Mouse (Mus musculus) limb, embryonic 13.5 days (tissue): ENCODE results near the gene Cdc45. TPM values are rescaled to one million over a fixed set of nuclear protein-coding genes. Genes with fewer than 3 reads are reported as not detected.

Experiments
- ATAC-seq: fragments of 200-750 bp; cut with Nextera tagmentation; 2 replicates; pipeline ENCODE4 v1.8.0; 2017; ENCODE audit warnings: low read depth, moderate number of reproducible peaks, moderate TSS enrichment; ENCODE audit not compliant: low FRiP score
- H3K27ac ChIP-seq: fragments of 300-500 bp; sonication (generic); 2 replicates; pipeline ENCODE4 v1.5.1; 2015; ENCODE audit warnings: inconsistent platforms, mild to moderate bottlenecking, moderate library complexity
- H3K27me3 ChIP-seq: fragments of 300-500 bp; sonication (generic); 2 replicates; pipeline ENCODE4 v1.6.1; 2015; ENCODE audit warnings: mild to moderate bottlenecking, inconsistent platforms
- H3K36me3 ChIP-seq: fragments of 300-500 bp; sonication (generic); 2 replicates; pipeline ENCODE4 v1.6.1; 2015; ENCODE audit warnings: inconsistent platforms, mild to moderate bottlenecking, moderate library complexity
- H3K4me1 ChIP-seq: fragments of 300-500 bp; sonication (generic); 2 replicates; pipeline ENCODE4 v1.6.1; 2015; ENCODE audit warnings: inconsistent platforms
- H3K4me2 ChIP-seq: fragments of 300-500 bp; sonication (generic); replicated peaks from 2 replicates; pipeline ENCODE4 v1.6.1; 2015; ENCODE audit warnings: inconsistent platforms, mild to moderate bottlenecking, moderate library complexity
- H3K4me3 ChIP-seq: fragments of 300-500 bp; sonication (generic); 2 replicates; pipeline ENCODE4 v1.5.1; 2015; ENCODE audit warnings: moderate library complexity, mild to moderate bottlenecking, inconsistent platforms
- H3K9ac ChIP-seq: fragments of 300-500 bp; sonication (generic); 2 replicates; pipeline ENCODE4 v1.6.1; 2015; ENCODE audit warnings: mild to moderate bottlenecking, inconsistent platforms
- H3K9me3 ChIP-seq: fragments of 300-500 bp; sonication (generic); 2 replicates; pipeline ENCODE4 v1.6.1; 2016; ENCODE audit warnings: inconsistent platforms
- WGBS: fragments of 180-500 bp; shearing (Covaris S2); methylation state at CpG from one replicate; pipeline ENCODE4 v1.1.7; 2015; 5-methylcytosine and 5-hydroxymethylcytosine counted together
- polyA plus RNA-seq: library from polyadenylated mRNA; unstranded; fragments of >200 nt; fragmentation: Nextera tagmentation; extraction: Ambion mirVana; gene quantifications from 2 replicates; pipeline ENCODE4 v1.2.1, GENCODE M21; 2015

The Cdc45 gene
- polyA plus RNA-seq, 1 experiment from 2014 or later, result 46.8 TPM

- ATAC-seq, result no peak
- Histone ChIP-seq H3K27me3 (no peaks in the 10 kb centered on the region), H3K4me3 (no peak overlapping the region), H3K4me1 (no peaks in the 10 kb centered on the region), H3K9me3 (no peaks in the 10 kb centered on the region), H3K27ac (no peak overlapping the region), H3K9ac (no peak overlapping the region), H3K4me2 (no peak overlapping the region), H3K36me3 (peaks cover 85% of the 10 kb centered on the region)
- WGBS, result 91% methylated on average over 1 of the region's 1 CpGs
These were observed 26.3 kb downstream of the Cdc45 start for GRCm38 (mm10) chr16:18785485-18785884.

GRCm38 (mm10) chr16:18785025-18785424 lies 26.8 kb downstream of the Cdc45 start:
- Histone ChIP-seq H3K4me2 (no peak overlapping the region), H3K9ac (no peak overlapping the region), H3K4me1 (no peaks in the 10 kb centered on the region), H3K9me3 (no peaks in the 10 kb centered on the region), H3K27ac (no peak overlapping the region), H3K36me3 (peaks cover 83% of the 10 kb centered on the region), H3K4me3 (no peak overlapping the region), H3K27me3 (peaks cover 2% of the 10 kb centered on the region)
- WGBS, result 93% methylated on average over 7 of the region's 7 CpGs
- ATAC-seq, result no peak

GRCm38 (mm10) chr16:18781810-18782209 lies 30.0 kb downstream of the Cdc45 start:
- Histone ChIP-seq H3K4me3 (no peak overlapping the region), H3K4me2 (no peak overlapping the region), H3K27me3 (peaks cover 34% of the 10 kb centered on the region), H3K9me3 (no peaks in the 10 kb centered on the region), H3K9ac (no peak overlapping the region; the same call in 1 of the 2 replicates), H3K36me3 (peaks cover 64% of the 10 kb centered on the region), H3K27ac (no peak overlapping the region), H3K4me1 (peaks cover 9% of the 10 kb centered on the region)
- WGBS, result 87% methylated on average over 10 of the region's 10 CpGs
- ATAC-seq, result no peak

- Histone ChIP-seq H3K4me3 (peak overlapping the region; percentile 47), H3K9ac (no peak overlapping the region), H3K9me3 (no peaks in the 10 kb centered on the region), H3K36me3 (peaks cover 34% of the 10 kb centered on the region), H3K27me3 (peaks cover 65% of the 10 kb centered on the region), H3K4me2 (peak overlapping the region; percentile 76), H3K27ac (no peak overlapping the region), H3K4me1 (peaks cover 15% of the 10 kb centered on the region)
- no peak for ATAC-seq
- WGBS, result 58% methylated on average over 2 of the region's 2 CpGs
These were observed 33.3 kb downstream of the Cdc45 start for GRCm38 (mm10) chr16:18778461-18778860.

GRCm38 (mm10) chr16:18777101-18778080 lies 34.4 kb downstream of the Cdc45 start:
- peaks cover 15% of the 10 kb centered on the region for H3K4me1 ChIP-seq
- H3K9ac ChIP-seq, result peak overlapping the region; percentile 61
- ATAC-seq, result 0 out of 2 replicates have a peak, but pooled peaks have one; percentile 22
- H3K27ac ChIP-seq, result no peak overlapping the region
- peak overlapping the region; percentile 47 for H3K4me3 ChIP-seq
- WGBS, result 2% methylated on average over 80 of the region's 80 CpGs
- no peaks in the 10 kb centered on the region for H3K9me3 ChIP-seq
- peak overlapping the region; percentile 76 for H3K4me2 ChIP-seq
- H3K27me3 ChIP-seq, result peaks cover 65% of the 10 kb centered on the region
- peaks cover 26% of the 10 kb centered on the region for H3K36me3 ChIP-seq

- H3K27ac ChIP-seq, result no peak within 1 kb of the TSS
- WGBS, result 6% methylated on average over 19 of the region's 19 CpGs
- peak within 1 kb of the TSS; percentile 47 for H3K4me3 ChIP-seq
- peaks cover 15% of the 10 kb centered on the region for H3K4me1 ChIP-seq
- peaks cover 18% of the 10 kb centered on the region for H3K36me3 ChIP-seq
- H3K27me3 ChIP-seq, result peaks cover 65% of the 10 kb centered on the region
- H3K4me2 ChIP-seq, result peak within 1 kb of the TSS; percentile 76
- ATAC-seq, result peak; percentile 59; the same call in 1 of the 2 replicates
- H3K9ac ChIP-seq, result peak within 1 kb of the TSS; percentile 61
- no peaks in the 10 kb centered on the region for H3K9me3 ChIP-seq
These were observed 35.2 kb downstream of the Cdc45 start, which contains the start of gene Cldn5 for GRCm38 (mm10) chr16:18776556-18777100. Gene Cldn5 (plus strand): TSS chr16:18776847.

- Histone ChIP-seq H3K4me3 (peak overlapping the region; percentile 47), H3K27me3 (peaks cover 68% of the 10 kb centered on the region)
These were observed 35.9 kb downstream of the Cdc45 start for GRCm38 (mm10) chr16:18775621-18776555.

GRCm38 (mm10) chr16:18773936-18774335 lies 37.9 kb downstream of the Cdc45 start:
- Histone ChIP-seq H3K9me3 (no peaks in the 10 kb centered on the region), H3K27me3 (peaks cover 56% of the 10 kb centered on the region), H3K4me2 (no peak overlapping the region), H3K27ac (no peak overlapping the region; the same call in 1 of the 2 replicates), H3K36me3 (no peaks in the 10 kb centered on the region), H3K9ac (no peak overlapping the region), H3K4me3 (no peak overlapping the region), H3K4me1 (peaks cover 15% of the 10 kb centered on the region)
- ATAC-seq, result no peak
- WGBS, result 35% methylated on average over 2 of the region's 2 CpGs

More at GRCm38 (mm10) chr16:18775621-18776555, 35.9 kb downstream of the Cdc45 start:
- Histone ChIP-seq H3K27ac (no peak overlapping the region), H3K9me3 (no peaks in the 10 kb centered on the region), H3K4me1 (peaks cover 15% of the 10 kb centered on the region), H3K36me3 (peaks cover 11% of the 10 kb centered on the region), H3K9ac (no peak overlapping the region), H3K4me2 (peak overlapping the region; percentile 76)
- ATAC-seq, result no peak
- 39% methylated on average over 18 of the region's 18 CpGs for WGBS

- H3K4me3 ChIP-seq, result no peak overlapping the region
- peaks cover 11% of the 10 kb centered on the region for H3K27me3 ChIP-seq
- ATAC-seq, result no peak
- H3K4me1 ChIP-seq, result no peaks in the 10 kb centered on the region
- H3K36me3 ChIP-seq, result no peaks in the 10 kb centered on the region
- H3K4me2 ChIP-seq, result no peak overlapping the region
- H3K27ac ChIP-seq, result no peak overlapping the region
- WGBS, result 62% methylated on average over 1 of the region's 1 CpGs
- H3K9me3 ChIP-seq, result no peaks in the 10 kb centered on the region
- no peak overlapping the region for H3K9ac ChIP-seq
These were observed 42.3 kb downstream of the Cdc45 start for GRCm38 (mm10) chr16:18769501-18769900.

- Histone ChIP-seq H3K9me3 (no peaks in the 10 kb centered on the region), H3K9ac (no peak overlapping the region), H3K4me3 (no peak overlapping the region), H3K27me3 (0 out of 2 replicates have a peak, but pooled peaks cover 4% of the 10 kb centered on the region), H3K36me3 (no peaks in the 10 kb centered on the region), H3K4me1 (no peaks in the 10 kb centered on the region), H3K27ac (no peak overlapping the region), H3K4me2 (no peak overlapping the region)
- ATAC-seq, result no peak
- WGBS, result 79% methylated on average over 4 of the region's 4 CpGs
These were observed 45.4 kb downstream of the Cdc45 start for GRCm38 (mm10) chr16:18766390-18766789.

- no peak for ATAC-seq
These were observed 48.8 kb downstream of the Cdc45 start for GRCm38 (mm10) chr16:18762960-18763359.

More at GRCm38 (mm10) chr16:18762960-18763359, 48.8 kb downstream of the Cdc45 start:
- no peaks in the 10 kb centered on the region for H3K9me3 ChIP-seq
- WGBS, result 54% methylated on average over 3 of the region's 3 CpGs
- no peaks in the 10 kb centered on the region for H3K27me3 ChIP-seq
- H3K36me3 ChIP-seq, result no peaks in the 10 kb centered on the region
- no peak overlapping the region for H3K4me2 ChIP-seq
- no peak overlapping the region for H3K27ac ChIP-seq
- no peak overlapping the region for H3K9ac ChIP-seq
- no peak overlapping the region for H3K4me3 ChIP-seq
- H3K4me1 ChIP-seq, result no peaks in the 10 kb centered on the region
